ENCODE assay signal across 20 mouse cellular contexts in the genomic region with DNA sequence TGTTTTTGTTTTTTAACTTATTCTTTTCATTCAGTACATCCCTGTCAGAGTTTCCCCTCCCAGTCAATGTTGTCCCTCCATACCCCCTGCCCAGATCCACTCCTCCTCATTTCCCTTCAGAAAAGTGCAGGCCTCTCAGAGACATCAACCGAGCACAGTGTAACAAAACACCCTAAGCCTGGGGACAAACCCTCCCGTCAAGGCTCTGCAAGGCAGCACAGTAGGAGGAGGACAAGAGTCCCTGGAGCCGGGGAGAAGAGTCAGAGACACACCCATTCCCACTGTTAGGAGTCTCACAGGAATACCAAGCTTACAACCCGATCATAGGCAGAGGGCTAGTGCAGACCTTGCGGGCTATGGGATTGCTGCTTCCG. TPM values are rescaled to one million over a fixed set of nuclear protein-coding genes. Genes with fewer than 3 reads are reported as not detected.
DNase-seq lines count a peak whose midpoint lies in the region; ATAC-seq lines count a peak whose summit lies in the region.
"Had no signal": no experiment of that assay in that cellular context is flagged by ENCODE, and none has a peak within 500 bp of the region (broad histone marks: within the 10 kb centered on the region; RNA-seq: fewer than 3 reads in every experiment).

No protein-coding gene starts in this region.

- no peak overlapping the region for H3K9ac ChIP-seq in kidney, embryonic 14.5 days (ENCODE audit: low read depth, low read length)
- H3K9ac ChIP-seq: hindbrain, embryonic 14.5 days; limb, embryonic 13.5 days; liver, postnatal 0 days; midbrain, embryonic 12.5 days had no signal

- no peak for DNase-seq in heart, embryonic 10.5 days (ENCODE audit: low spot score)
- no peak for DNase-seq in heart, postnatal 25 days (ENCODE audit: low spot score)
- no peak for DNase-seq in kidney, postnatal 25 days
- peak; percentile 35 for DNase-seq in embryo, embryonic 10 days (ENCODE audit: low spot score)
- peak; percentile 33 for DNase-seq in neural tube, embryonic 10.5 days (ENCODE audit: extremely low spot score, low spot score)
- DNase-seq in gastrocnemius, adult 8-10 months (ENCODE audit: low spot score in 2 of 2) = no peak
- no peak for DNase-seq in right cerebral cortex, postnatal 4 days
- DNase-seq: adrenal gland, adult 2 months; cerebellum, adult 18-20 months; gastrocnemius, postnatal 14 days; liver, postnatal 0 days; thymus, adult 18-20 months had no signal

- WGBS in heart, embryonic 10.5 days = 44% methylated on average over 6 of the region's 6 CpGs
- 26% methylated on average over 6 of the region's 6 CpGs for WGBS in kidney, embryonic 14.5 days

- no peaks in the 10 kb centered on the region for H3K9me3 ChIP-seq in heart, embryonic 10.5 days
- no peaks in the 10 kb centered on the region for H3K9me3 ChIP-seq in kidney, embryonic 14.5 days (ENCODE audit: control insufficient read depth, low read length)
- H3K9me3 ChIP-seq: limb, embryonic 13.5 days; midbrain, embryonic 12.5 days had no signal

- intact Hi-C loops in heart, postnatal 25 days (cut with DNase I) = no loop called here

- H3K27me3 ChIP-seq in heart, embryonic 10.5 days (ENCODE audit: insufficient read depth, poor library complexity, severe bottlenecking) = peaks cover 5% of the 10 kb centered on the region; the same call in 1 of the 2 replicates
- H3K27me3 ChIP-seq in kidney, embryonic 14.5 days (ENCODE audit: control insufficient read depth, insufficient read depth, low read length) = no peaks in the 10 kb centered on the region
- H3K27me3 ChIP-seq: limb, embryonic 13.5 days; midbrain, embryonic 12.5 days; Patski had no signal

- ATAC-seq in kidney, embryonic 14.5 days (ENCODE audit: low FRiP score, low TSS enrichment) = peak; percentile 85
- ATAC-seq: forebrain, embryonic 16.5 days; intestine, postnatal 0 days; Patski had no signal

- peak overlapping the region; percentile 77 for H3K27ac ChIP-seq in heart, embryonic 10.5 days
- 0 out of 2 replicates have a peak overlapping the region, but pooled peaks have one; percentile 24 for H3K27ac ChIP-seq in kidney, embryonic 14.5 days (ENCODE audit: low read depth, low read length)
- H3K27ac ChIP-seq: hindbrain, embryonic 14.5 days; limb, embryonic 13.5 days; midbrain, embryonic 12.5 days had no signal

- peaks cover 23% of the 10 kb centered on the region for H3K4me1 ChIP-seq in heart, embryonic 10.5 days
- 0 out of 2 replicates have a peak, but pooled peaks cover 8% of the 10 kb centered on the region for H3K4me1 ChIP-seq in kidney, embryonic 14.5 days (ENCODE audit: control insufficient read depth, insufficient read depth, low read length)
- H3K4me1 ChIP-seq: midbrain, embryonic 12.5 days had no signal

- no peak overlapping the region for H3K4me2 ChIP-seq in kidney, embryonic 14.5 days (replicated peaks; ENCODE audit: low read depth, low read length)
- H3K4me2 ChIP-seq: hindbrain, embryonic 14.5 days; limb, embryonic 13.5 days; midbrain, embryonic 12.5 days had no signal

- peaks cover 70% of the 10 kb centered on the region for H3K36me3 ChIP-seq in heart, embryonic 10.5 days
- peaks cover 40% of the 10 kb centered on the region for H3K36me3 ChIP-seq in kidney, embryonic 14.5 days (ENCODE audit: control insufficient read depth, insufficient read depth, low read length)

- H3K4me3 ChIP-seq in heart, embryonic 10.5 days = no peak overlapping the region
- H3K4me3 ChIP-seq in kidney, embryonic 14.5 days (ENCODE audit: low read length) = no peak overlapping the region
- H3K4me3 ChIP-seq: limb, embryonic 13.5 days; midbrain, embryonic 12.5 days; myocyte had no signal

RNA-seq across cellular contexts. Expression of a gene that starts 24.3 kb away (rescaled TPM):
- 23.7 and 27.0 TPM in 2 replicates for polyA plus RNA-seq in heart, embryonic 10.5 days (2016; fragmentation: Nextera tagmentation; extraction: Ambion mirVana)
- total RNA-seq in heart, postnatal 25 days (2021) = 10 to 100 TPM; 57.0 to 62.1 TPM
- polyA plus RNA-seq in kidney, embryonic 14.5 days (2014; fragmentation: Nextera tagmentation; extraction: Ambion mirVana) = 14.2 and 17.6 TPM in 2 replicates
- 10 to 100 TPM; 24.3 to 36.4 (median 29.5) TPM for total RNA-seq in gastrocnemius, adult 8-10 months (2022)

RNA-seq across cellular contexts. Expression of a gene that starts 25.6 kb away (rescaled TPM):
- polyA plus RNA-seq in heart, embryonic 10.5 days (2016; fragmentation: Nextera tagmentation; extraction: Ambion mirVana) = 23.1 and 37.4 TPM in 2 replicates
- 10 to 100 TPM; 69.5 to 70.7 TPM for total RNA-seq in heart, postnatal 25 days (2021)
- polyA plus RNA-seq in kidney, embryonic 14.5 days (2014; fragmentation: Nextera tagmentation; extraction: Ambion mirVana) = 0.45 and 0.61 TPM in 2 replicates
- total RNA-seq in gastrocnemius, adult 8-10 months (2022) = 10 to 100 TPM; 46.0 to 53.0 (median 51.1) TPM

RNA-seq across cellular contexts. Expression of a gene that starts 29.2 kb away (rescaled TPM):
- polyA plus RNA-seq in heart, embryonic 10.5 days (2016; fragmentation: Nextera tagmentation; extraction: Ambion mirVana) = 83.6 and 92.1 TPM in 2 replicates
- 10 to 100 TPM; 20.1 to 22.1 TPM for total RNA-seq in heart, postnatal 25 days (2021)
- 92.2 and 95.6 TPM in 2 replicates for polyA plus RNA-seq in kidney, embryonic 14.5 days (2014; fragmentation: Nextera tagmentation; extraction: Ambion mirVana)
- 10 to 100 TPM; 21.7 to 28.9 (median 24.1) TPM for total RNA-seq in gastrocnemius, adult 8-10 months (2022)

RNA-seq across cellular contexts. Expression of a gene that starts 57.6 kb away (rescaled TPM):
- 21.7 and 21.9 TPM in 2 replicates for polyA plus RNA-seq in heart, embryonic 10.5 days (2016; fragmentation: Nextera tagmentation; extraction: Ambion mirVana)
- total RNA-seq in heart, postnatal 25 days (2021) = 1 to 10 TPM; 2.1 to 2.4 TPM
- 19.3 and 30.8 TPM in 2 replicates for polyA plus RNA-seq in kidney, embryonic 14.5 days (2014; fragmentation: Nextera tagmentation; extraction: Ambion mirVana)
- total RNA-seq in gastrocnemius, adult 8-10 months (2022) = 1 to 10 TPM; 1.4 to 2.9 (median 2.0) TPM

Comparison
In these comparisons a context has a peak if more than half of its experiments do, and no peak if none do; other contexts are left out.
1. DNase-seq: peak in embryo, embryonic 10 days (single experiment) and neural tube, embryonic 10.5 days (single experiment); none in heart, embryonic 10.5 days (single experiment), heart, postnatal 25 days (single experiment), kidney, postnatal 25 days (0 of 2), gastrocnemius, adult 8-10 months (0 of 2) and right cerebral cortex, postnatal 4 days (single experiment).